Mouse (Mus musculus) megakaryocyte, adult 5-6 weeks (primary cell): ENCODE results near the gene Fer. TPM values are rescaled to one million over a fixed set of nuclear protein-coding genes. Genes with fewer than 3 reads are reported as not detected.

Experiments used
- ATAC-seq: 2 replicates; pipeline ENCODE4 v1.8.0; 2016; ENCODE audit warnings: mild to moderate bottlenecking, inconsistent platforms; ENCODE audit not compliant: poor library complexity, severe bottlenecking
- total RNA-seq, 2 experiments: library from RNA; stranded (forward) in 1 of 2; stranded (reverse) in 1 of 2; fragments of 153-499, 151-499 nt in 1 of 2; fragments of 221-1000, 200-1000 nt in 1 of 2; gene quantifications; 2 replicates each; pipeline versions ENCODE4 v1.2.3 to v1.2.4; 2015 to 2017

Fer gene
- total RNA-seq, 2 experiments from 2014 or later, result 4.7 TPM

DNA sequence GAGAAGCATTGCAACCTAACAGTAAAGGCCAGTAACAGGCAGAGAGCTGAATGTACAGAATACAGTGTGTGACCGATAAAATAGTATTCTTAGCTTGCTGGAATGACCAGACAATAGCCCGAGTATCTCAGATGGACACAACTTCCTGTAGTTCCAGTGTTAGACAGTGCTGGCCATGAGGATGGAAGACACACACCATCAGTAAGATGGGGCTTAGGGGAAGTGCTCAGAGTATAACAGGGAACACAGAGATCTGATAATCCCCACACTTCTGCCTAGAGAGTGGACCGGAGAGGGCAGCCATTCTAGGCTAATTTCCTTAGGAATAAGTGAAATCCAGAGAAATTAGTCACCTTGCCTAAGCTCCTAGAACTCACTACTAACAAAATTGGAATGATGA lies 202.4 kb downstream of the Fer start:
- ATAC-seq, result no peak

DNA sequence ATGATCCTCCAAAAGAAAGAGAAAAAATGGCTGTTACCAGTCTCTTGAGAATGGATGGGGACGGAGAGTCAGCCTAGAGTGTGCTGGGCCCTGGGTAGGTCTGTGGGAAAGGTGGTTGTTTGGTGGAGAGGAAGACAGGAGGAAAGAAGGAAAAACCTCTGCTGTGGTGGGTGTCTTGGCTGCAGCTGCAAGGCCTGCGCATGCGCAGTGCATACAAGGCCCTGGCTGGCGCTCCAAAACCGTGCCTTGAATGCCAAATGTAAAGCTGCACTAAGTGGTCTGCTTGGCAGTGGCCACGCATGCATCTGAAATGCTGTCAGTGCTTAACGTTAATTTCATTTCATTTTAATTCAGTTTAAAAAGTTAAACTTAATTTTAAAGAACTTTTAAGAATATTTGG lies 214.5 kb downstream of the Fer start:
- ATAC-seq, result no peak

DNA sequence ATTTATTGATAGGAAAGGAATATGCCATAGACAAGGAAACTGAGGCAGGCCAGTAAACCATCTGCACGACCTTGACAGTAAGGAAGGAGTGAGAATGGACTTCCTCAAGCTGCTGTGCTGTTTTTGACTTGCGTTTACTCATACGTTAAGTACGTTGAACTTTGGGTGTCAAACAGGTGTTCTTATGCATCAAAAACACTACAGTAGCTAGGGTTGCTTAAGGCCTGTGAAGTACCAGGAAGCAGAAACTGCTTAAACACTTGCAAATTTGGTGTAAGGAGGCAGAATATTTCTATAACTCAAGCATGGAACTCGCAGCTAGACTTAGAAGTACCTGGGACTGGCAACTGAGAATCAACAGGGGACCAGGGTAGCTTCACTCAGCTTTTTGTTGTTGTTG lies 221.9 kb downstream of the Fer start:
- ATAC-seq, result no peak

DNA sequence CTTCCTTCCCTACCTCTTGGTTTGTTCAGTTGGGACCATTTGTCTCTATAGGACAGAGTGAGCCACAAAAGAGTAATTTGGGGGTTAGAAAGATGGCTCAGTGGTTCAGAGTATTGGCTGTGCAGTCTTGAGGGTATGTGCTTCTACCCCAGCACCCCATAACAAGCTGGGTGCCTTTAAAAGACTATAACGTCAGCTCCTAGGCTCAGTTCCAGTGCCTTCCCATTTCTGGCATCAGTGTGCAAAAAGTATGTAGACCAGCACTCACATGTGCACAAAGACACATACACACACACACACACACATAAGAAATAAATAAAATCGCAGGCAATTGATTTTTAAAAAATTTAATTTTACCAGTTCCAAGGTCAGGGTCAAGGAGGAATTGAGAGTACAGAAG lies 222.6 kb downstream of the Fer start:
- no peak for ATAC-seq

DNA sequence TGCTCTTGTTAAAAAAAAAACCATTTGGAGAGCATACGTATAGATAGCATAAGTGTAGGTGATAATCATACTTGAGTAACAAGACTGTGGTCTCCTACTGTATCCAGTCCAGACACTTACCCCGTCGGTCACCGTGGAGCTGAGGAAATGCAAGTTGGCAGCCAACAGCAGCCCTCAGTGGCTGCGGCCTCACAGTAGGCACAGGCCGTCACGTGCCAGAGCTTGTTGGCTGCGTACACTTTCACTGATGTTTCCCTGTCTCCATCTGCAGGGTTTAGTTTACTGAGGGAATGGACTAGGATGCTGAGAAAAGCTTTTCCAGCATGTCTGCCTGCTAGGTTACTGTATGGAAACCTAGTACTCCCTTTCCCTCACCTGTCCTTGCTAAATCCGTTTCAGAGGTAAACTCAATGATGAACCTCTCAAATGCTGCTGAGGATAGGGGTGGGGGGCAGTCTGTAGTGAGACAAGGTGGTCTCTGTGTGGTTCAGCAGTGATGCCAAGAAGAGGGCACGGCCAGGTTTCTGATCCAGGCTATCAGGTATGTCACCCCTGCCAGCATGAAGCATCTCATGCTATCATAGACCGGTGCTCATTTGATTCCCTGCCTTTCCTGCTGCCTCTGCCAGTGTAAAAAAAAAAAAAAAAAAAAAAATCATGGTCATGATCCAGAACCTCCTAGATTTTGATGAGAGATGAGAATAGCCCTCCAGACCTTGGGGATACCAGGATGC lies 224.2 kb downstream of the Fer start:
- ATAC-seq, result no peak

DNA sequence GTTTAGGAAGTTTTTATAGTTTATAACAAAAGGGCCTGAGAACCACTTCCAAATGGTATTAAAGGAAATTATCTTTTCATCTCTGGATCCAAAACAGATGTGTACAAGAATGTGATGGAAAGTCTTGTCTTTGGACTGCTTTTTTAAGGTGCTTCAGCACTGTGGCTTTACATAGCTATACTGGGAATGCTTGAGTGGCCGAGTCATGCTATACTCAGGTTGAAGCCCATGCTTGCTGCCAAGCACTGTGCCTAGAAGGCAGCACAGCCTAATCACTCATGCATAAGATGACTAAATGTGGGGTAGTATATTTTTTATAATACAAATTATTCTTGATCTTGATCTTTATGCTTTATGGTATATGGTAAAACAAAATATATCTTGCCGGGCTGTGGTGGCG lies 225.0 kb downstream of the Fer start:
- ATAC-seq, result no peak

DNA sequence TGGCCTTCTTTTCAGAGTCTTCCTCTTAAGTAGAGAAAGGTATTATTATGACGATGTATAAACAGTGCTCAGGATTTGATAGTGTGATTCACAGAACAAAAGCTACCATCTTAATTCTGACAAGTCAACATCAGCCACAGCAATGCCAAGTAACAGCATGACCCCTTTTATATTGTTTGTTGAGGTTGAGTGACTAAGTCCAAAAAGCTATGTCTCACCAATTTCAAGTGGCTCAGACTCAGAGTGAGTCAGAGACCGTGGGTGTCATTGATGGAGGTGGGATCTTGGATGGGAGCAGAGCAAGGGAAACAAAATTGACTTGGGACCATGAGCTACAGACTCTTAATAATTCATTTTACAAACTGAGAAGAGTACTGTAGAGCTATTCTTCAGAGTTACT lies 230.9 kb downstream of the Fer start:
- no peak for ATAC-seq

DNA sequence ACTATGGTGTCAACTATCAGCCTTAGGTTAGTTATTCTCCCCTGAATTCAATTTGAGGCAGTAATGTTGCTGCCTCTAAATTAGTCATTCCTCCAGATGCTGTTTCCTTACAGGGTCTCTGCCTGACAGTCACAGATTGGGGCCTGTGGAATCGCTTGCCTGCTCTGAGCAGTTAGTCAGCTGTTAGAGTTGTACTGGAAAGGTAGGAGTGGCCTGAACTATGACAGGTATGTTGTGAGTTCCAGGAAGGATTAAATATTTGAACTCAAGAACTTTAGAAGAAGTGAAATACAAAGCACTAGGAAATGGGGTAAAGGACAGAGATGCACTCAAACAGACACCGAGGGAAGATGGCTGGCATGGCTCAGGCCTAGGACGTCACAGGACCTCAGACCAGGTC lies 233.9 kb downstream of the Fer start:
- ATAC-seq, result no peak

DNA sequence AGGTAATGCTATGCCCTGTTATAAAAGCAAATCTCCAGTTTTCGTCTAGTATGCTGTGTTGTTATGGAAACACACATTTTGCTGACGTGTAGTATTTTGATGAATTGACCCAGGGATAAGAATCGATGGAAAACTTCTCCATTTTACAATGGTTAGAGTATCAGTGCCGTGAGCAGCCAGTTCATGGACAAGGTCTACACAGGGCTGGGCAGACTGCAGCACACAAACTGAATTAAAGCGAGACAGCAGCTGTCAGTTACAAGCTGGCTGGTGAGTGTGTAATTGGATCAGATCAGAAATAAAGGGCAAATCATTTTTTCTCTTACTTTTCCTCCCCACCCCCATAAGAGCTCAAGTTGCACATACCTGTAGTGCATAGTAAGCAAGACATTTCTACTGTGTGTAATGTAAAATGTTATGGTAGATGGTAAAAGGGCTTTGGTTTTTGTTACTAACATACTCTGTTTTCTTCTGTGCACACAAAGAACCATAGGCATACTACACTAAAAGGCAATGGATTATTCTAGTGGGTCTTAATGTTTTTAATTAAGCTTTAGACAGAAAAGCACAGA lies 235.0 kb downstream of the Fer start:
- ATAC-seq, result no peak

DNA sequence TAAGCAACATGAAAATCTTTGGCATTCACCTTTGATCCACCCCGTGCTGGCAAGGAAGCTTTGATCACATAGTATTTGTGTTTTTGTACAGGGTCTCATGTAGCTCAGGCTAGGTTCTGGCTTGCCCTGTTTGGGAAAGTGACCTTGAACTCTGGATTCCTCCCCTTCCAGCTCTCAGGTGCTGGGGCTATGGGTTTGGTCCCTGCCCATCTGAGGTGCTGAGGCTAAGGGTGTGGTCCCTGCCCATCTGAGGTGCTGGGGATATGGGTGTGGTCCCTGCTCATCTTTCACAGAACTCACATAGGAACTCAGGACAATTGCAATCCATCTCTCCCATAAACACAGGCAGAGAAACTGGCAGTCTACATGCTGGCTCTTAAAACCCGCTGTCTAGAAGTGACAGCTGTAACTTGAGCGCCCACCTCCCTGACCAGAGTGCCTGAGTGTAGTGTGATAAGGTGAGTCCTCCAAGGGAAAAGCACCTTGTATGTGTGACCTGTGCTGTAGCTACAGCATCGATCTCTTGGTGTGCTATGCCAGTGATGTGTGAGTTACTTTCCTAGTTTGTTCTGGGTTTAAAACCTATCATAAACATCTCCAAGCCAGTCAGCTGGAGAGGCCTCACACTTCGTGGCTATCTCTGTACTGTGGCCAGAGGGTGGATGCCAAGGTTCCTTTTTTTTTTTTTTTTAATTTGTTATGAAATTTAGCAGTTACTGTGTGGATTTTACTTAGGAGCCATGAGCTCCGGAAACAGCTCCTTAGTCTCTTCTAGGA lies 236.7 kb downstream of the Fer start:
- ATAC-seq, result no peak

DNA sequence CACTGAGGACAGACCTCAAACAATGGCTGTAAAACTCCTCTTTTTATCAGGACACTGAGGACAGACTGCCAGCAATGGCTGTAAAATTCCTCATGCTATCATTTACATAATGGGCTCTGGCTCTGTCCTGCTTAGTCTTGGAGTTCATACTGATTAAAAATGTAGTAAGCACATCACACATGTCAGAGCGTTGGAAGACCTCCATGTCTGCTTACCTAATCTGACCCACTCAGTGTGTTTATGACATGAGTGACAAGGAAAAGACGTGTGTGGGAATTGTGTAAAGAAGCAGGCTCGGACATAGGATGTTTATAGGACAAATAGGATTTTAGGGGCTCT lies 237.3 kb downstream of the Fer start:
- ATAC-seq, result no peak

DNA sequence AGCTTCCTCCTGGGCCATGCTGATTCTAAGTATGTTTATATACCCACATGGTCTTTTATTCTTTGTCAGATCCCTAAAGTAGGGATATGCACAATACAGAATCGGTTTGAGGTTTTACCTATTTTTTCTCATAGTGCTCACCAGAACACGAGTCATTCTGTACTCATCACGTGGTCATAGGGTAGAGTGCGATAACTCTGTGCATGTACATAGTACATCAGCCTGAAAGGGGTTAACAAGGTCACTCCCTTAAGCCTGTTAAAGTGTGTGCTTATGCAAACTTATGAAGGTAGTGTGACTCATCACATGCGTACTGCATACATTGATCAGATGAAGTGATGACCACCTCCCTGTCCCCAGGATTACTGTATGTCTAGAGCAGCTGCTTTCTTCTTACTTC lies 245.9 kb downstream of the Fer start:
- ATAC-seq, result no peak

DNA sequence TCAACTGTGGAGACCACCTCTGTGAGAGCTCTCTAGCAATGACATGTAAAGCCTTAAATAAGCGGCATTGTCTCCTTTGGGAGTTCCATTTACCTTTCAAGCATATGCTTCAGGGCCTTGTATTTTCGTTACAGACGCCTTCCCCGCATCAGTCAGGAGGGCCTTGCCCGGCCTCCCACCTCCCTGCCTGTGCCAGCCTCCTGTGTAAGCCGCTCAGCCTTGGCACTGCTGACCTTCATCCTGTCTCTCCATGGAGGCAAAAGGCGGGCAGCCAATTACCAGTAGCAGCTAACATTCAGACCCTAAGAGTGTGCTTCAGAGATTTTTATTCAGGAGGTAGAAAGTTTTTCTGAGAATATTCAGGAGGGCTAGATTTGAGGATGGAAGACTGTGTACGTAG lies 247.0 kb downstream of the Fer start:
- no peak for ATAC-seq

DNA sequence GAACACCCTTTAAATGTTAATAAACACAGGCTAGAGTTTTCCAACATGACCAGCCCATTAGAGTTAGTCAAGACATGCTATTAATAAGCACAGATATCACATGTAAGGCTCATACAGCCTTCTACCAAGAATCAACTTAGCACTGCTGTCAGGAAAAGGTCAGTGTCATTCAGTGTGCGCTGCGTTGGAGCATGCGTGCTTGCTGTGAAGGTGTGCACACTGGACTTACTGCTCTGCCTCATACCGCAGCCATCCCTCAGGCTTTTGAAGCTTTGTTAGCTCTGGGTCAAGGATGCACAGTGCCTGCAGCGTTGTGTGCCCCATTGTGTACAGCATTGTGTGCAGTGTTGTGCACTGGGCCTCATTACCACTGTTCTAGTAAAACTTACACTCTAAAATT lies 250.8 kb downstream of the Fer start:
- ATAC-seq, result no peak

DNA sequence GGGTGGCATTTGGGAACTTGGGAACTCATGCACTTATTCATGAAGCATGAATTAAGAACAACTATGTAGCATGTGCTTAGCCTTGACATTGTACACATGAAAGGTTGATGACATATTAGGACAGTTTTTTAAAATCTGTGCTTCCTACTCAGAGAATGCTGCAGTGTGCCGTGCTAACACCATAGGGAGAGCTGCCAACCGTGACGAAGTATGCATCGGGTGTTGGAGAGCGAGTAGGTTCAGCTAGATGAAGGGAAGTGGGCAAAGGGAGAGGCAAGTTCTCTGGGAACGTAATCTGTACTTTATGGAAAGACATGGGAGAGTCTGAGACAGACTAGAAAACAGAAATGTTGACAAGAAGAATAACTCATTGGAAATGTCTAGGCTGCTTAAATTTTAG lies 253.9 kb downstream of the Fer start:
- ATAC-seq, result no peak

DNA sequence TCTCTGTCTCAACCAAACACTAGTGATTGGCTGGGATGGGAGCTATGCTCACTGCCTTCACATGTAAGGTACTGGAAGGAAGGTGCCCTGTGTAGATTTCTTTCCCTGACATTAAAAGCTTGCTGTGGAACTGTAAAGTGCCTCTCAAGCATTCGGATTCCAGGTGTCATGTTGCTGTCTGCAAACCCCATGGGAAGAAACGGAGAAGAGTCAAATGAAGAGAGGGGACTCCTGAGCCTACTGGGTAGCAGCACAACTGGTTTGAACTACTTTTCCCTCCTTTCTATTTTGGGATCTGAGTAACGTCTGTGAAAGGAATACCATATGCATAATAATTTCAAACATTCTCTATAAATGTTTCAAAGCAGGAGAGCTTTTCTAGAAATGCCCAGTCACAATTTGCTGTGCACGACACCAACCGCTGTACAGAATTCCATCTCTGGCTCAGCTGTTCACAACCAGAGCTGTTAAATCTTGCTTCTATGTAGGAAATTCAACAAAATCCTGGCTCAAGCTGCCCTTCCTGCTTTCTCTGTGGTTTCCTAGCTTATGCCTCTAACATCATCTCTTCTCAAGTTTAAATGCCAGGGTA lies 256.9 kb downstream of the Fer start:
- no peak for ATAC-seq

DNA sequence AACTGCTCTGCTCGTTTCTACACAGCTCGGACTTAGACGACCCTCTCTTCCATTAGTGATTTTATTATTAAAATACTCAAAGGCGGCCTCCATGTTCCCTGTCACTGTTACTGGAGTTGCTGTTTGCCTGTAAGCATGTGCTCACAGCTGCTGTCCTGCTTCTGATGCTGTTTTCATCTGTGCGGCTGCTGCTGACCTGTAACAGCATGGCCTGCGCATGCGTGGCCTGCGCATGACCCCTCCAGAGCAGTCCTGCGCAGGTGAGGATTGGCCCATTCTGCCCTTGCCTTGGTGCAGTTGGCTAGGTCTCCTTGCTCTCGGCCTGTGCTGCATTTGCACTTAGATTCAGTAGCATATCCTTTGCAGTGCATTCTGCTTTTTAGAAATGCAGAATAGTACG lies 259.7 kb downstream of the Fer start:
- no peak for ATAC-seq

DNA sequence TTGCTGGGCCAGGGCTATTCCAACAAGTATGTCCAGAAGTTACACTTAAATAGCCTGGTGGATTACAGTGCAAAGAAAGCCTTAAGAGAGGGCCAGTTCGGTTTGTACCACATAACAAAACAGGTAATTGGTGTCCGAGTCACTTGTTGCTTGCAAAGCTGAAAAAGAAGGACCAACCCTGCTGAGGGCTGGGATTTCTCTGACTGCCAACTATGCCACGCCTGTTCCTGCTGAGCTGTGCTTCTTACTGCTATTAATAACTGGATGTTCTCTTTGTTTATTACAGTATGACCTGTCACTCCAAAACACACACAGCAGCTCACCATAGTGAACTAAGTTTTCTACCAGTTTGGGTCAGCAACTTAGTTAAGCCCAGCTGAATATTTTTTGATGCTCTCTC lies 260.9 kb downstream of the Fer start:
- ATAC-seq, result no peak

DNA sequence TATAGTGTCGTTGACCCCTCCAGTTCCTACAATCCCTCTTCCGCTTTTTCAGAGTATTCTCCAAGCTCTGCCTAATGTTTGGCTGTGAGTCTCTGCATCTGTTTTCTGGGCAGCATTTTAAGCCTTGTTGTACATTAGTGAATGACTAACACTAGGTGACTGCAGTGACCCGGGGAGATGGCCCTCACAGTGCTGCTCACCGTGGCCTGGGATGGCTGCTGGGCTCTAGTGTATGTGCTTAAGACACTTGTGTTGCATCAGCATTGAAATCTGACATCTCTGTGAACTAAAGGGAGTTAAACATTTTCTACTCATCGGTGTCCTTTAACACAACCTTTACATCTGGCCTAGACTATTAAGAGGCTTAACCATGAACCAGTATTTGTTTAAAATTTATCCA lies 264.0 kb downstream of the Fer start:
- no peak for ATAC-seq

DNA sequence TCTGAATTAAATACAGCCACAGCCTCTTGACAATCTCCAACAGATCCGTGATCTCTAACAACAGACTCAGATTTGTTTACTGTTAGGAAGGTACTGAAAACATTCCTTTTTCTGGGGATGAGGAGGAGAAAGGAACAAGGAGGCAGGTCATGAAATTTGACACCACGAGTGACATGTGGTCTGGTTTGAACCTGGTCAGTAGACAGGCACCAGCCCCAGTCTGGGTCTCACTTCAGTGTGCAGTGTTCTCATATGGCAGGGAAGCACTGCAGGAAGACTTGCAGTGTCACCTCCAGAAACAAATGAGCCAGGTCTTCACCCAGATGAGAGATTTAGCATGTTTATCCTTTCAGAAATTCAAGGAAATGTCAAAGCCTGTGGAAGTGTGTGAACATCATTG lies 266.9 kb downstream of the Fer start:
- no peak for ATAC-seq

DNA sequence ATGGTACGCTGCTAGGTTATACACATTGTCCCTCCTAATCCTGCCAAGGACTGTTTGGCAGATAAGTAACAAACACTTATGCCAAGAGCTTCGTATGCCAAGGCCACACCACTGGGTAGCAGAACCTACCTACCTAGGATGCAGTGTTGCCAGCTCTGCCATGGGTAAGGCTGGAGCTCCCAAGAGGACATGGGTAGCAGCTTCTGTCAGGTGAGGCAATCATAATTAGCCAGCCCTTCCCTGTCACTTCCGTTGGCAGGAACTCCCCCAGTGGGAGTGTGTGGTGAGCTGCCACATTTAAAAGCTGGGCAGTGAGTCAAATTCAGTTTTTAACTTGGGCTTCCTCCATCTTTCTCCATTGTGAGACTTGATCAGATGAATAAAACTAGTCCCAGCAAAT lies 267.5 kb downstream of the Fer start:
- no peak for ATAC-seq

DNA sequence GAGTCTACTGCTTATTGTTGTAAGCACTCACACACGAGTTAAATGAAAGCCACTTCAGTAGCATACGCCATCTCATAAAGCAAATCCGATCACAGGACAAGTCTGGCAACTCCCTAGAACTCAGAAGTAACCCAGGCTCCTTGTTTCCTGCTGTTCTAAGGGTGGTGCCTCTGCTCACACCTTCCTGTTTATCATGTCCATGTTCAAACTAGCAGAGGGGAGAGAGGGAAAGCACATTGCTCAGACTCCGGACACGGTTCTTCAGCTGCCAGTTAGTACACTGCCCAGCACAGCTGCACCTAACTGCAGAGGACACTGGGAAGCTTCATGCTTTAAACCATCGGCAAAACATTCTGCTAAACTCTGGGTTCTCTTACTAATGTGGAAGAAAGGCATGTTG lies 269.3 kb downstream of the Fer start:
- ATAC-seq, result no peak
